In genomic region chr1:60179932-60180783, GRCm38 (mm10) we compare ENCODE assay signal across 8 mouse cellular contexts. TPM values are rescaled to one million over a fixed set of nuclear protein-coding genes. Genes with fewer than 3 reads are reported as not detected.
DNase-seq lines count a peak whose midpoint lies in the region; ATAC-seq and TF ChIP-seq lines count a peak whose summit lies in the region.

TSS of gene Nbeal1 (plus strand) at chr1:60180599.

- peak; percentile 97 for ATAC-seq in embryonic facial prominence, embryonic 13.5 days (ENCODE audit: insufficient number of reproducible peaks, insufficient read depth, low FRiP score, low TSS enrichment, low read depth)
- peak; percentile 98 for ATAC-seq in limb, embryonic 12.5 days (ENCODE audit: insufficient number of reproducible peaks, insufficient read depth, low FRiP score, low TSS enrichment, low read depth)
- ATAC-seq in midbrain, embryonic 15.5 days (replicated peaks), result peak; percentile 99

- H3K4me1 ChIP-seq in embryonic facial prominence, embryonic 13.5 days, result peaks cover 6% of the 10 kb centered on the region; the same call in 1 of the 2 replicates
- peaks cover 5% of the 10 kb centered on the region for H3K4me1 ChIP-seq in kidney, adult 2 months (ENCODE audit: control insufficient read depth, insufficient read depth, low read length)
- H3K4me1 ChIP-seq in limb, embryonic 12.5 days (replicated peaks), result 0 out of 2 replicates have a peak, but pooled peaks cover 8% of the 10 kb centered on the region
- H3K4me1 ChIP-seq in midbrain, embryonic 15.5 days, result peaks cover 18% of the 10 kb centered on the region
- H3K4me1 ChIP-seq in spleen, adult 2 months (ENCODE audit: control insufficient read depth, insufficient read depth, insufficient read length), result peaks cover 2% of the 10 kb centered on the region

- H3K27me3 ChIP-seq in embryonic facial prominence, embryonic 13.5 days, result no peaks in the 10 kb centered on the region
- no peaks in the 10 kb centered on the region for H3K27me3 ChIP-seq in kidney, adult 2 months (replicated peaks; ENCODE audit: control insufficient read depth, insufficient read depth, low read length)
- no peaks in the 10 kb centered on the region for H3K27me3 ChIP-seq in limb, embryonic 12.5 days
- H3K27me3 ChIP-seq in midbrain, embryonic 15.5 days (replicated peaks), result no peaks in the 10 kb centered on the region
- no peaks in the 10 kb centered on the region for H3K27me3 ChIP-seq in spleen, adult 2 months (ENCODE audit: control insufficient read depth, insufficient read depth, low read length)

- peak within 1 kb of the TSS; percentile 60 for H3K4me2 ChIP-seq in embryonic facial prominence, embryonic 13.5 days
- peak within 1 kb of the TSS; percentile 63 for H3K4me2 ChIP-seq in limb, embryonic 12.5 days
- H3K4me2 ChIP-seq in midbrain, embryonic 15.5 days, result peak within 1 kb of the TSS; percentile 61

- no peaks in the 10 kb centered on the region for H3K36me3 ChIP-seq in embryonic facial prominence, embryonic 13.5 days
- no peaks in the 10 kb centered on the region for H3K36me3 ChIP-seq in kidney, adult 2 months (ENCODE audit: control insufficient read depth, insufficient read depth, low read length)
- H3K36me3 ChIP-seq in limb, embryonic 12.5 days, result 0 out of 2 replicates have a peak, but pooled peaks cover 2% of the 10 kb centered on the region
- no peaks in the 10 kb centered on the region for H3K36me3 ChIP-seq in midbrain, embryonic 15.5 days (replicated peaks)
- no peaks in the 10 kb centered on the region for H3K36me3 ChIP-seq in spleen, adult 2 months (ENCODE audit: control insufficient read depth, insufficient read depth, low read length)

- TF ChIP-seq POLR2A in kidney, adult 2 months (IDR thresholded peaks at IDR 0.05; ENCODE audit: low read depth, low read length), result peak; percentile 91
- peak; percentile 67; the same call in 1 of the 2 replicates for TF ChIP-seq POLR2A in spleen, adult 2 months (IDR thresholded peaks at IDR 0.05; ENCODE audit: low read depth, low read length)

- DNase-seq in 3134 (ENCODE audit: extremely low read depth, insufficient read length, low spot score), result peak; percentile 100
- peak; percentile 100 for DNase-seq in adrenal gland, postnatal 36 days
- DNase-seq in heart, adult 18-20 months, result peak; percentile 99 to 100
- peak; percentile 99 for DNase-seq in kidney, adult 2 months
- peak; percentile 88 to 99 for DNase-seq in spleen, adult 2 months (ENCODE audit: low read depth in 1 of 2, low spot score in 2 of 2)

- under 1% methylated on average over 73 of the region's 74 CpGs for WGBS in embryonic facial prominence, embryonic 13.5 days
- WGBS in kidney, adult 2 months, result 3% methylated on average over 72 of the region's 74 CpGs
- WGBS in limb, embryonic 12.5 days, result 2% methylated on average over 72 of the region's 74 CpGs
- WGBS in midbrain, embryonic 15.5 days, result under 1% methylated on average over 73 of the region's 74 CpGs
- WGBS in spleen, adult 2 months, result under 1% methylated on average over 74 of the region's 74 CpGs

- H3K27ac ChIP-seq in embryonic facial prominence, embryonic 13.5 days, result peak within 1 kb of the TSS; percentile 96
- H3K27ac ChIP-seq in kidney, adult 2 months (ENCODE audit: insufficient read depth, low read depth, low read length), result peak within 1 kb of the TSS; percentile 100
- peak within 1 kb of the TSS; percentile 97 for H3K27ac ChIP-seq in limb, embryonic 12.5 days
- peak within 1 kb of the TSS; percentile 96 for H3K27ac ChIP-seq in midbrain, embryonic 15.5 days
- H3K27ac ChIP-seq in spleen, adult 2 months (ENCODE audit: insufficient read depth, low read length), result peak within 1 kb of the TSS; percentile 70

- peak within 1 kb of the TSS; percentile 85 for H3K4me3 ChIP-seq in embryonic facial prominence, embryonic 13.5 days
- peak within 1 kb of the TSS; percentile 100 for H3K4me3 ChIP-seq in kidney, adult 2 months (ENCODE audit: insufficient read depth, low read depth, low read length)
- H3K4me3 ChIP-seq in limb, embryonic 12.5 days (replicated peaks), result peak within 1 kb of the TSS; percentile 81
- peak within 1 kb of the TSS; percentile 96 for H3K4me3 ChIP-seq in midbrain, embryonic 15.5 days
- peak within 1 kb of the TSS; percentile 66 for H3K4me3 ChIP-seq in spleen, adult 2 months (ENCODE audit: extremely low read depth, insufficient read depth, insufficient read length)

- peak within 1 kb of the TSS; percentile 93 for H3K9ac ChIP-seq in embryonic facial prominence, embryonic 13.5 days
- H3K9ac ChIP-seq in limb, embryonic 12.5 days (replicated peaks), result peak within 1 kb of the TSS; percentile 90
- peak within 1 kb of the TSS; percentile 89 for H3K9ac ChIP-seq in midbrain, embryonic 15.5 days

- no peaks in the 10 kb centered on the region for H3K9me3 ChIP-seq in embryonic facial prominence, embryonic 13.5 days
- no peaks in the 10 kb centered on the region for H3K9me3 ChIP-seq in limb, embryonic 12.5 days
- no peaks in the 10 kb centered on the region for H3K9me3 ChIP-seq in midbrain, embryonic 15.5 days

- TF ChIP-seq CTCF in kidney, adult 2 months (conservative IDR thresholded peaks at IDR 0.05; ENCODE audit: insufficient read depth, insufficient read length, low read depth, low read length), result peak; percentile 34; the same call in 1 of the 2 replicates
- 0 out of 2 replicates have a peak, but pooled peaks have one; percentile 16 for TF ChIP-seq CTCF in spleen, adult 2 months (IDR thresholded peaks at IDR 0.05; ENCODE audit: extremely low read depth, insufficient read depth, insufficient read length, insufficient replicate concordance)

RNA-seq across cellular contexts. Expression of gene Nbeal1, which starts in this region (rescaled TPM):
- total RNA-seq in adrenal gland, postnatal 36 days (2021), result 10 to 100 TPM; 67.2 to 69.3 TPM
- polyA plus RNA-seq in embryonic facial prominence, embryonic 13.5 days (2015; fragmentation: Nextera tagmentation; extraction: Ambion mirVana), result 7.6 and 8.7 TPM in 2 replicates
- 10 to 100 TPM; 48.4 to 49.9 TPM for total RNA-seq in heart, adult 18-20 months (2021)
- polyA plus RNA-seq in kidney, adult 2 months (2012; rRNA removed), result 3.0 and 3.6 TPM in 2 replicates
- polyA plus RNA-seq in limb, embryonic 12.5 days (2016; fragmentation: Nextera tagmentation; extraction: Ambion mirVana), result 9.0 and 10.8 TPM in 2 replicates
- polyA plus RNA-seq in midbrain, embryonic 15.5 days (2015; fragmentation: Nextera tagmentation; extraction: Ambion mirVana), result 7.9 and 9.6 TPM in 2 replicates
- polyA plus RNA-seq in spleen, adult 2 months (2012; rRNA removed), result 0.54 and 0.79 TPM in 2 replicates

Comparison
In these comparisons a context has a peak if more than half of its experiments do, and no peak if none do; other contexts are left out.
1. Peak in every context shown above with its lines: DNase-seq, ATAC-seq, H3K4me3 ChIP-seq and H3K27ac ChIP-seq.
2. Peak in DNase-seq, H3K4me3 ChIP-seq and H3K27ac ChIP-seq in spleen, adult 2 months; RNA of the gene not detected or under 1 TPM.